Mouse (Mus musculus) embryonic facial prominence, embryonic 15.5 days (tissue): ENCODE measurements at regions not wholly inside any gene's neighbourhood (a gene's known extent, or its start where the extent isn't known, plus 50 kb on each side); places are given as distances from the start of the nearest gene placed in this dataset.

Experiments
- ATAC-seq: fragments of 200-750 bp; cut with Nextera tagmentation; 2 replicates; pipeline ENCODE4 v1.8.0; 2017; ENCODE audit warnings: low read depth, moderate TSS enrichment; ENCODE audit not compliant: insufficient number of reproducible peaks, low FRiP score, low TSS enrichment
- H3K27ac ChIP-seq: fragments of 300-500 bp; sonication (generic); replicated peaks from 2 replicates; pipeline ENCODE4 v1.5.1; 2015; ENCODE audit warnings: mild to moderate bottlenecking, inconsistent platforms
- H3K27me3 ChIP-seq: fragments of 300-500 bp; sonication (generic); 2 replicates; pipeline ENCODE4 v1.6.1; 2015; ENCODE audit warnings: inconsistent platforms
- H3K36me3 ChIP-seq: fragments of 300-500 bp; sonication (generic); 2 replicates; pipeline ENCODE4 v1.6.1; 2015; ENCODE audit warnings: mild to moderate bottlenecking, inconsistent platforms
- H3K4me1 ChIP-seq: fragments of 300-500 bp; sonication (generic); 2 replicates; pipeline ENCODE4 v1.6.1; 2015; ENCODE audit warnings: inconsistent platforms
- H3K4me2 ChIP-seq: fragments of 300-500 bp; sonication (generic); replicated peaks from 2 replicates; pipeline ENCODE4 v1.6.1; 2015; ENCODE audit warnings: mild to moderate bottlenecking, inconsistent platforms
- H3K4me3 ChIP-seq: fragments of 300-500 bp; sonication (generic); replicated peaks from 2 replicates; pipeline ENCODE4 v1.5.1; 2015; ENCODE audit warnings: mild to moderate bottlenecking, inconsistent platforms
- H3K9ac ChIP-seq: fragments of 300-500 bp; sonication (generic); 2 replicates; pipeline ENCODE4 v1.6.1; 2015; ENCODE audit warnings: inconsistent platforms
- H3K9me3 ChIP-seq: fragments of 300-500 bp; sonication (generic); replicated peaks from 2 replicates; pipeline ENCODE4 v1.6.1; 2016; ENCODE audit warnings: inconsistent platforms
- whole genome bisulfite sequencing: fragments of 180-500 bp; shearing (Covaris S2); methylation state at CpG from one replicate; pipeline ENCODE4 v1.1.7; 2015; 5-methylcytosine and 5-hydroxymethylcytosine counted together

DNA sequence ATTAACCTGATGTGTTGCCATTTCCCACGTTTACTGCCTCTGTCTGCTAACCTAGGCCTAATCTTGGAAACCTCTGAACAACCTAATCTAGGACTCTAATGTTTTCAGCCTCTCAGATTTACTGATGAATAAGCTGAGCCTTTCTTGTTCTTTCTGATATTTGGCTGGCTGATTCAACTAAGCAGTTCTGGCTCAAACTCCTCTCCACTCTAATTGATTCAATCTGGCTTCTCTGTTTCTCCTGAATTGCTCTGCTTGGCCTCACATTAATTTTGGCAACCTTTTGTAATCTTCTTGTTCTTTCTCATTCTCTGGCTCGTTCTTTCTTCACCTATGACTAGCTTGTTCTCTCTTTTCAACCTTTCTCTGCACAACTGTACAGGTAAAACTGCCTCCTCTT is 1561.2 kb upstream of the Zeb2 start:
- WGBS = 26% methylated on average over 2 of the region's 2 CpGs
- H3K9me3 ChIP-seq = no peaks in the 10 kb centered on the region
- H3K4me3 ChIP-seq = no peak overlapping the region
- H3K36me3 ChIP-seq = no peaks in the 10 kb centered on the region
- no peaks in the 10 kb centered on the region for H3K27me3 ChIP-seq
- no peak overlapping the region for H3K4me2 ChIP-seq
- H3K27ac ChIP-seq = no peak overlapping the region
- ATAC-seq = no peak
- H3K9ac ChIP-seq = no peak overlapping the region
- H3K4me1 ChIP-seq = no peaks in the 10 kb centered on the region

DNA sequence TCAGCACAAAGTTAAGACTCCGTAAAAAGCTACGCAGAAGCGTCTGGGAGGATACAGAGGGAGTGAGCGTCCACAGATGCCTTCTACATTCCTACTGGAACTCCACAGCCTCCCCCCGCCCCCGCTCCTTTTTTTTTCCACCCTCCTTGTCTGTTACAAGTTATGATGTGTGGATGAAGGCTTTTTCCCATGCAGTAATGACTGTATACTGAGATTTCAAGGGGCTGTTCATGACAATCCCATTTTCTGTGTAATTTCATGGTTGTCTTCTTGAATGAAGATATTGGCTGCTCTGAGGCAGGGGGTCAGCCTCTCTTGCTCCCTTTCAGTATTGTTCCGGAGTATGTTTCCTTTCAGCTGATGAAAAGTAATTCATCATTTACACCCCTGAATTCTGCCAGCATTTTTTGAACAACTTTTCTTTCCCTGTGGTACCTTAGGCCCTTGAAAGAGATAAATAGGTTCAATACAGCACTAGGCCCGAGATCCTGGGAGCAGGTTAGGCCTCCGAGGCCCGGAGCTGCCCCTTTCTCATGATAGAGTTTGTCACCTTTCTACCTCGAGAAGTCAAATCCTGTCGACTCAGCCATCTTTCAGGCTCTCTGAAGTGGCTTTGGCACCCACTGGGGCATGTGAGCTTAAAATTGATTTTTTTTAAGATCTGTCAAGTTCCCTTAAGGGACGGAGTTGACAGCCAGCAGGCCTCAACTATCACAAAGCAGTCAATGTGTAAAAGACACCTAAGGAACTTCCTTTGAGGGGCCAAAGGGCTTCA is 1552.5 kb upstream of the Zeb2 start:
- no peak overlapping the region for H3K9ac ChIP-seq
- 53% methylated on average over 13 of the region's 13 CpGs for WGBS
- no peak overlapping the region for H3K27ac ChIP-seq
- no peak for ATAC-seq
- H3K4me3 ChIP-seq = no peak overlapping the region
- H3K4me2 ChIP-seq = no peak overlapping the region
- 0 out of 2 replicates have a peak, but pooled peaks cover 2% of the 10 kb centered on the region for H3K4me1 ChIP-seq
- H3K27me3 ChIP-seq = no peaks in the 10 kb centered on the region
- no peaks in the 10 kb centered on the region for H3K9me3 ChIP-seq
- H3K36me3 ChIP-seq = no peaks in the 10 kb centered on the region

DNA sequence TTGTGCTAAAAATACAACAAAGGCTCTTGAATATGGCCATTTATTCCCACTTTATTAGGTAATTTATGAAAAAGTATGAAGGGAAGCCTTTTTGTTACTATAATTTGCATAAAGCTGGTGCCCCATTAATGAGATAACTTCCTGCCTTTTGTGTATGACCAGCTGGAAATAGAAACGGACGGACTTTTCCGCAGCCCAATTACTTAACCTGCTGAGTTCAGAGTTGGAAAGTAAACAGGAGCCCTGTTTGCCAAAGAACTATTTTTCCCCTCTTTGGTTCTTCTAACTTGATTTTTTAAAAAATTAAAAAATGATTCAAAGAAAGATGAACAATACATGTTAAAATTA is 1549.8 kb upstream of the Zeb2 start:
- Histone ChIP-seq H3K36me3 (no peaks in the 10 kb centered on the region), H3K27me3 (no peaks in the 10 kb centered on the region), H3K27ac (no peak overlapping the region), H3K4me1 (0 out of 2 replicates have a peak, but pooled peaks cover 2% of the 10 kb centered on the region), H3K4me2 (no peak overlapping the region), H3K9me3 (no peaks in the 10 kb centered on the region), H3K4me3 (no peak overlapping the region), H3K9ac (no peak overlapping the region)
- no peak for ATAC-seq
- WGBS = 53% methylated on average over 3 of the region's 3 CpGs

DNA sequence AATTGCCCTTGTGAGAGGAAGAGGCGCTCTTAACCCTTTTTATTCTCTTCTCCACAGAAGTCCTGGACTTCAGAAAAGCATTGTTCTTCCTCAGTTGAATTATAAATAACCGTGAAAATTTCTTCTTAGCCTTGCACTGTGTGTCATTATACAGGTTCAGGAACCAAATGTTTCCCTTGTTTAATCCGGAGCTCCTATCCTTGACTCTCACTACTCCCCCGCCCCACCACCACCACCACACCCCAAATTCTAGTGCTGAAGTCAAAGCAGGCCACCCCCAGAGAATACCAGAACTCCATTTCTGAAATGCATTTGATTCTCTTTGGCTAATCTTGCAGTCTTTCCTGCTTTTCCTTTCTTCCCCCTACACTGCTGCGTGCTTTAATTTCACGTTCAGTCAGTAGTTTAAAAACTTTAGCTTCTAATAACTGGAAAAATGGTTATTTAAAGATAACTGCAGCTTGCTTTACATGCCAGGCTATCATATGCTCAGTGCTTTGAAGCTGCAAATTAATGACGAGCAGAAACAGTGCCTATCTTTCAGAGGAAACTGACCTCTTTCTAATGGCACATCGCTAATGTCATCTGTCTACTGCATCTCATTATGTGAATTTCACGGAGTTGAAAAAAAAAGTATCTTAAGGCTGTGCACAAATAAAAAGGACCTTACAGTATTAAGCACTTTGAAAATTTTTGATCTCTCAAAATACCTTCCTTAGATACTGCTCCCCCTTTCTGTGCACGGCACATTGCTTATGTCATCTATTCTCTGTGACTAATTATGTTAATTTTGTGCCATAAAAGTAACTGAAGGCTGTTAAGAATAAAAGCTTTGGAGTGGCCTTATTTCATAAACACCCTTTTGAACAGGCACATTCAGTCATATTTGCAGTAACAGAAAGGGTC is 1549.1 kb upstream of the Zeb2 start:
- H3K9me3 ChIP-seq = no peaks in the 10 kb centered on the region
- no peak overlapping the region for H3K9ac ChIP-seq
- WGBS = 33% methylated on average over 10 of the region's 10 CpGs
- no peaks in the 10 kb centered on the region for H3K36me3 ChIP-seq
- no peak overlapping the region for H3K4me2 ChIP-seq
- 0 out of 2 replicates have a peak, but pooled peaks cover 2% of the 10 kb centered on the region for H3K4me1 ChIP-seq
- H3K4me3 ChIP-seq = no peak overlapping the region
- H3K27me3 ChIP-seq = no peaks in the 10 kb centered on the region
- no peak for ATAC-seq
- H3K27ac ChIP-seq = no peak overlapping the region

DNA sequence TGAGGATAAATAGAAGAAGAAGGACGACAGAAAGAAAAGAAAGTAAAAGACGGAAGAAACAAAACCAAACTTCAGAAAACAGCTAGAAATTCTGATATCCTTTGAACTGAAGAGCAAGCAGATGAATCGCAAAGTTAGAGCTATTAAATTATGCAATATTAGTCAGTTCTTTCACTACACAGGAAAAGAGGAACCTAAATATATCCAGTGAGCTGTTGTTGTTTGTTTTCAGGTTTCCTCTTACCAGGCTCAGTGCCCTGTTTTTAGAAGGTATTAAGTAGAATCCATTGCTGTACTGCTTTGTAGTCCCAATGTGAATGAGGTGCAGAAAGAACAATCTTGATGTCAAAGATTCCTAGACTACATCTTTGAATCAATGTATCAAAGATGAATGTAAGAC is 1544.7 kb upstream of the Zeb2 start:
- 0 out of 2 replicates have a peak, but pooled peaks cover 2% of the 10 kb centered on the region for H3K4me1 ChIP-seq
- no peak for ATAC-seq
- no peaks in the 10 kb centered on the region for H3K27me3 ChIP-seq
- H3K36me3 ChIP-seq = no peaks in the 10 kb centered on the region
- 87% methylated on average over 3 of the region's 3 CpGs for WGBS
- no peak overlapping the region for H3K4me2 ChIP-seq
- H3K9ac ChIP-seq = no peak overlapping the region
- no peak overlapping the region for H3K27ac ChIP-seq
- H3K9me3 ChIP-seq = no peaks in the 10 kb centered on the region
- no peak overlapping the region for H3K4me3 ChIP-seq

DNA sequence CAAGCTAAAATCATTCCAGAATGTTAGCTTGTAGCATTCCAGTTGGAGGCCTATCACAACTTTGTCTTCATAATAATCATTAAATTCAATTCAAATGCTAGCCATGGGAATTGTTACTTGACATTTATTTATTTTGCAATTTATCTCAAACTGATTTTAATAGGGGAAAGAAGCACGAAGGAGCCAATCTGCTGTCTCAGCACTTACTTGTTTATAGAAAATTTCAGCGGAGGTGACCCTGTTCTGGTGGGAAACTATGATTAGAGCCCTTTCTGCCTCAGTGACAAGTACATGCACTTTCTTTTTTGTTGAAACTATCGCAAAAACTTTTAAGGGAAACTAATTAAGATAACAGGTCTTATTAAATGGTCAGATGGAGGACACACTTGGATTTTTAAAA is 1543.4 kb upstream of the Zeb2 start:
- no peak overlapping the region for H3K4me3 ChIP-seq
- no peak overlapping the region for H3K27ac ChIP-seq
- no peaks in the 10 kb centered on the region for H3K9me3 ChIP-seq
- no peak for ATAC-seq
- H3K36me3 ChIP-seq = no peaks in the 10 kb centered on the region
- H3K27me3 ChIP-seq = no peaks in the 10 kb centered on the region
- H3K4me1 ChIP-seq = no peaks in the 10 kb centered on the region
- 73% methylated on average over 3 of the region's 3 CpGs for WGBS
- H3K9ac ChIP-seq = no peak overlapping the region
- no peak overlapping the region for H3K4me2 ChIP-seq

DNA sequence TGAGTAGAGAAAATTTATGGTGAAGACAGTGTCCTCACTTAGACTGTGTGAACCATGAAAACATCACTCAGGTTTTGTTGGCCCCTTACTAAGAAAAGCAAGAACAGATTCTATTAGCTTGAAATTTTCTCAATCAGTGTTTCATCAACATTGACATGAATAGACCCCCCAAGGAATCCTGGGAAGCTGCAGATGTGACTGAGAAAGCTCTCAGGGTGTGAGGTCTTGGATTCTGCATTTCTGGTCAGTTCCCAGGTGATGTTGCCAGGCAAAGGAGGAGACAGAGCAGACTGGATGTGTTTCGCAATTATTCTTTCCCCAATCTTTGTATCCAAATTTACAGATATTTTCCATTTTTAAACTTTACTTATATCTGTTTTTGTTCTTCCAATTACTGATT is 1538.1 kb upstream of the Zeb2 start:
- no peaks in the 10 kb centered on the region for H3K9me3 ChIP-seq
- H3K27me3 ChIP-seq = no peaks in the 10 kb centered on the region
- H3K4me3 ChIP-seq = no peak overlapping the region
- H3K27ac ChIP-seq = no peak overlapping the region
- WGBS = 89% methylated on average over 1 of the region's 1 CpGs
- H3K4me2 ChIP-seq = no peak overlapping the region
- no peak overlapping the region for H3K9ac ChIP-seq
- H3K4me1 ChIP-seq = no peaks in the 10 kb centered on the region
- H3K36me3 ChIP-seq = no peaks in the 10 kb centered on the region
- no peak for ATAC-seq

DNA sequence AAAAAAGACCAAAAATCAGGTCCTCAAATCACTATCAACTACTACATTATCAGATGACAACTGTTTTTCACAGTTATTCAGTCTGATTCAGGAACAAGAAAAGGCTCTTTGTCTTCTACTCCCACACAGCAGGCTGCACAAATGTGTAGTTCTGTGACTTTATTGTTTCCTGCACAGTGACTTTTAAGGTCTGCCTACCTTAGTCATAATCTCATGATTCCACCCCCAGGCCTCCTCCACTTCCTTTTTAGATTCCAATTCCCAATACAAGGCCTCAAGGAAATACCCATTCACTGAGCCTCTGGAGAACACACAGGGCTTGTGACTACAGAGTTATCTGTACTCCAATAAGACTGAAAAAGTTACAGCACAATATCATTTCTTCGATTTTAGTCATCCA is 1535.4 kb upstream of the Zeb2 start:
- Histone ChIP-seq H3K27me3 (no peaks in the 10 kb centered on the region), H3K4me1 (no peaks in the 10 kb centered on the region), H3K4me2 (no peak overlapping the region), H3K4me3 (no peak overlapping the region), H3K27ac (no peak overlapping the region), H3K9ac (no peak overlapping the region), H3K36me3 (no peaks in the 10 kb centered on the region), H3K9me3 (no peaks in the 10 kb centered on the region)
- no peak for ATAC-seq
- WGBS = 79% methylated on average over 1 of the region's 1 CpGs

DNA sequence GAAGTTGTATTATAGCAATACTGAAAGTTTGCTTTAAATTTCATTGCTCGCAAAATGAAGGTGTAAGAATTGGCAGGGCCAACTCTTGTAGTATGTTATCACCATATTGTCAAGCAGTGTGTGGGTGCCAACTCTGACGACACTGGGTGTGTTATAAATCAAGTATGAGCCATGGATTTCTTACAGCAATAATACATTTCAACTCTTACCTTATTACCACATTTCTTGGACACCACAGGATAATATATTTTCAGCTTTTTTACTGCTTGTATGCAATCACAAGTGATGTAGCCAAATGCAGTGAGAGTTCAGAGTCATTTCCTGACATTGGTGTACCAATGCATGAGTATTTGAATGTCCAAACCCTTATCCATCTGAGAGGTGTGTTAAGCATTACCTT is 1529.2 kb upstream of the Zeb2 start:
- WGBS = 91% methylated on average over 2 of the region's 2 CpGs
- no peaks in the 10 kb centered on the region for H3K4me1 ChIP-seq
- H3K9me3 ChIP-seq = no peaks in the 10 kb centered on the region
- no peak overlapping the region for H3K4me3 ChIP-seq
- no peak for ATAC-seq
- H3K4me2 ChIP-seq = no peak overlapping the region
- H3K9ac ChIP-seq = no peak overlapping the region
- H3K27me3 ChIP-seq = no peaks in the 10 kb centered on the region
- no peak overlapping the region for H3K27ac ChIP-seq
- H3K36me3 ChIP-seq = no peaks in the 10 kb centered on the region

DNA sequence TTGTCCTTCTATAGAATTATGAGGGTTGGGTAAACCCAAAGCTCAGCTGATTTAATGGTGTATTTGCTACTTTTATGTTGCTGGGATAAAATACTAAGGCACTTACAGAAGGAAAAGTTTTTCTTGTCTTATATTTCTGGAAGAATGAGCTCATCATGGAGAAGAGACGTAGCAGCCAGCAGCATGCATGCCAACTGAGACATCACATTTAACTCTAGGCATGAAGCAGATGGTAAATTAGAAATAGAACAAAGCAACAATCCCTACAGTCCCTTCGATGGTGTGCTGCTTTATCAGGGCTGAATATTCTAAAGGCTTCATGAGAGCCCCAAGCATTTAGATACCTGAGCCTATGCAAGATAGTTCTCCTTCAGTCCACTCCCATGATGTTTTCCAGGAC is 1492.0 kb upstream of the Zeb2 start:
- Histone ChIP-seq H3K27me3 (no peaks in the 10 kb centered on the region), H3K9me3 (no peaks in the 10 kb centered on the region), H3K4me2 (no peak overlapping the region), H3K4me3 (no peak overlapping the region), H3K27ac (no peak overlapping the region), H3K9ac (no peak overlapping the region), H3K36me3 (no peaks in the 10 kb centered on the region), H3K4me1 (no peaks in the 10 kb centered on the region)
- ATAC-seq = no peak
- WGBS = 69% methylated on average over 2 of the region's 2 CpGs

DNA sequence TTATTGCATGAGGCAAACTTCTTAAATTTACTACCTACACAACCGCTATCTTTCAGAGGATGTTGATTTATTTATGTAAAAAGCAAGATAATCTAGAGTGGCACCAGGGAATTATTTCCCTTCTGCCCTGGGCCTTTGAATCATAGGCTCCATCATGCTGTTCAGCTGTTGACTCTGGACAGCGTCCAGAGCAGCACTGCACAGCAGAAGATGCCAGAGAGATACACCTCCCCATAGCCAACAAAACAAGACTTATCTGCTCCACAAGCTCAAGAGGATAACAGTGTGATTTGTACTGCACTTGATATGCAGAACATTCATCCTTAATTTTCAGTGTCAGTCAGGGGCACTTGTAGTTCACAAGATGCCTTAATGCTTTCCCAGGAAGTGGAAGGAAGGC is 1464.6 kb upstream of the Zeb2 start:
- no peak for ATAC-seq
- H3K4me3 ChIP-seq = no peak overlapping the region
- H3K4me1 ChIP-seq = no peaks in the 10 kb centered on the region
- no peaks in the 10 kb centered on the region for H3K27me3 ChIP-seq
- no peak overlapping the region for H3K4me2 ChIP-seq
- H3K36me3 ChIP-seq = no peaks in the 10 kb centered on the region
- H3K9me3 ChIP-seq = no peaks in the 10 kb centered on the region
- no peak overlapping the region for H3K27ac ChIP-seq
- H3K9ac ChIP-seq = no peak overlapping the region
- 53% methylated on average over 2 of the region's 2 CpGs for WGBS
